Mouse (Mus musculus): ENCODE data around the gene Junb.

DNA sequence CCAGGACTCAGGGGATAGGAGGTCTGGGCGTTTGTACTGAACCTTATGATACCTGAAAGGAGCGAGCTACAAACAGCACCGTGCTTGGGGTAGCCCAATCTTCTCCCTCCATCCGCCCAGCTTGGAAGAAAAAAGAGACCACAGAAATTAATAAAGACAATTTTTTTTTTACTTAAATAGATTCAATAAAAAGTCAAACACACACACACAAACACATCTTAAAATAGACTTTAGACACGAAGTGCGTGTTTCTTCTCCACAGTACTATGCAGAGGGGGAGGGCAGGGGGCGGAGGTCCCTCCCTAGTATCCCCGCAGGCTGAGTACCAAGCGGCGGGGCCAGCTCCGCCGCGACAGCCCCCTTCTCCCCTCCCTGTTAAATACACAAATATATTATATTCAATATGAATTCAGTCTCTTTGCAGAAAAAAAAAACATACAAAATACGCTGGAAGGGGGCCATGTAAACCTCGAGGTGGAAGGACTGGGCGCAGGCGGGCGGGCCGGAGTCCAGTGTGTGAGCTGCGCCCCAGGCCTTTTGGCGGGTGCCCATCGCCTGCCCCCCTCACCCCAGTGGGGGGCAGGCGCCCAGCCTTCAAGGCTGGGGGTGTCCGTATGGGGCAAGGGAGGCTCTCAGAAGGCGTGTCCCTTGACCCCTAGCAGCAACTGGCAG, 1.6 kb downstream of the Junb start:
- TF ChIP-seq CTCF (IDR thresholded peaks at IDR 0.05; ENCODE audit: low read depth): no peak
- TF ChIP-seq EP300 (optimal IDR thresholded peaks at IDR 0.05): peak; percentile 47

Measured in stomach, postnatal 0 days (tissue).